Mouse (Mus musculus) embryonic facial prominence, embryonic 15.5 days (tissue): Measurements from ENCODE around the gene Olfr177. TPM values are rescaled to one million over a fixed set of nuclear protein-coding genes. Genes with fewer than 3 reads are reported as not detected.

Experiments used
- ATAC-seq: fragments of 200-750 bp; cut with Nextera tagmentation; 2 replicates; pipeline ENCODE4 v1.8.0; 2017; ENCODE audit warnings: low read depth, moderate TSS enrichment; ENCODE audit not compliant: insufficient number of reproducible peaks, low FRiP score, low TSS enrichment
- H3K27ac ChIP-seq: fragments of 300-500 bp; sonication (generic); replicated peaks from 2 replicates; pipeline ENCODE4 v1.5.1; 2015; ENCODE audit warnings: mild to moderate bottlenecking, inconsistent platforms
- H3K27me3 ChIP-seq: fragments of 300-500 bp; sonication (generic); 2 replicates; pipeline ENCODE4 v1.6.1; 2015; ENCODE audit warnings: inconsistent platforms
- H3K36me3 ChIP-seq: fragments of 300-500 bp; sonication (generic); 2 replicates; pipeline ENCODE4 v1.6.1; 2015; ENCODE audit warnings: mild to moderate bottlenecking, inconsistent platforms
- H3K4me1 ChIP-seq: fragments of 300-500 bp; sonication (generic); 2 replicates; pipeline ENCODE4 v1.6.1; 2015; ENCODE audit warnings: inconsistent platforms
- H3K4me2 ChIP-seq: fragments of 300-500 bp; sonication (generic); replicated peaks from 2 replicates; pipeline ENCODE4 v1.6.1; 2015; ENCODE audit warnings: mild to moderate bottlenecking, inconsistent platforms
- H3K4me3 ChIP-seq: fragments of 300-500 bp; sonication (generic); replicated peaks from 2 replicates; pipeline ENCODE4 v1.5.1; 2015; ENCODE audit warnings: mild to moderate bottlenecking, inconsistent platforms
- H3K9ac ChIP-seq: fragments of 300-500 bp; sonication (generic); 2 replicates; pipeline ENCODE4 v1.6.1; 2015; ENCODE audit warnings: inconsistent platforms
- H3K9me3 ChIP-seq: fragments of 300-500 bp; sonication (generic); replicated peaks from 2 replicates; pipeline ENCODE4 v1.6.1; 2016; ENCODE audit warnings: inconsistent platforms
- WGBS: fragments of 180-500 bp; shearing (Covaris S2); methylation state at CpG from one replicate; pipeline ENCODE4 v1.1.7; 2015; 5-methylcytosine and 5-hydroxymethylcytosine counted together
- polyA plus RNA-seq: library from polyadenylated mRNA; unstranded; fragments of >200 nt; fragmentation: Nextera tagmentation; extraction: Ambion mirVana; gene quantifications from 2 replicates; pipeline ENCODE4 v1.2.1, GENCODE M21; 2015

Olfr177 gene
- not detected in 2 replicates for polyA plus RNA-seq

GRCm38 (mm10) chr16:58874668-58875067 lies at the start of gene Olfr177:
Gene Olfr177 (minus strand): TSS chr16:58874768.
- Histone ChIP-seq H3K9ac (no peak within 1 kb of the TSS), H3K4me2 (no peak within 1 kb of the TSS), H3K36me3 (no peaks in the 10 kb centered on the region), H3K4me3 (no peak within 1 kb of the TSS), H3K9me3 (no peaks in the 10 kb centered on the region), H3K4me1 (no peaks in the 10 kb centered on the region), H3K27ac (no peak within 1 kb of the TSS), H3K27me3 (no peaks in the 10 kb centered on the region)
- 44% methylated on average over 1 of the region's 1 CpGs for WGBS
- ATAC-seq: no peak

GRCm38 (mm10) chr16:58891963-58892362 lies 17.4 kb upstream of the Olfr177 start, which contains the start of gene Olfr178:
Gene Olfr178 (minus strand): TSS chr16:58892063.
- no peak for ATAC-seq
- no peaks in the 10 kb centered on the region for H3K36me3 ChIP-seq
- H3K4me2 ChIP-seq: no peak within 1 kb of the TSS
- H3K27ac ChIP-seq: no peak within 1 kb of the TSS
- H3K9ac ChIP-seq: no peak within 1 kb of the TSS
- no peak within 1 kb of the TSS for H3K4me3 ChIP-seq
- 85% methylated on average over 3 of the region's 3 CpGs for WGBS
- no peaks in the 10 kb centered on the region for H3K9me3 ChIP-seq
- no peaks in the 10 kb centered on the region for H3K4me1 ChIP-seq
- H3K27me3 ChIP-seq: no peaks in the 10 kb centered on the region

- ATAC-seq: no peak
- 89% methylated on average over 2 of the region's 2 CpGs for WGBS
Observed at GRCm38 (mm10) chr16:58884416-58884815, 9.8 kb upstream of the Olfr177 start.

GRCm38 (mm10) chr16:58861479-58861878 lies 13.1 kb downstream of the Olfr177 start:
- H3K9me3 ChIP-seq: no peaks in the 10 kb centered on the region
- H3K27me3 ChIP-seq: no peaks in the 10 kb centered on the region
- ATAC-seq: no peak
- no peak overlapping the region for H3K9ac ChIP-seq
- H3K27ac ChIP-seq: no peak overlapping the region
- no peak overlapping the region for H3K4me2 ChIP-seq
- H3K36me3 ChIP-seq: no peaks in the 10 kb centered on the region
- 72% methylated on average over 1 of the region's 1 CpGs for whole genome bisulfite sequencing
- no peaks in the 10 kb centered on the region for H3K4me1 ChIP-seq
- H3K4me3 ChIP-seq: no peak overlapping the region

More at GRCm38 (mm10) chr16:58884416-58884815, 9.8 kb upstream of the Olfr177 start:
- no peak overlapping the region for H3K27ac ChIP-seq
- H3K4me1 ChIP-seq: no peaks in the 10 kb centered on the region
- H3K9ac ChIP-seq: no peak overlapping the region
- H3K36me3 ChIP-seq: no peaks in the 10 kb centered on the region
- no peak overlapping the region for H3K4me3 ChIP-seq
- H3K9me3 ChIP-seq: no peaks in the 10 kb centered on the region
- no peak overlapping the region for H3K4me2 ChIP-seq
- H3K27me3 ChIP-seq: no peaks in the 10 kb centered on the region

GRCm38 (mm10) chr16:58860032-58860737 lies 14.4 kb downstream of the Olfr177 start:
- ATAC-seq: no peak
- Histone ChIP-seq H3K27me3 (no peaks in the 10 kb centered on the region), H3K4me2 (no peak overlapping the region), H3K9me3 (no peaks in the 10 kb centered on the region), H3K9ac (no peak overlapping the region), H3K27ac (no peak overlapping the region), H3K36me3 (no peaks in the 10 kb centered on the region), H3K4me3 (no peak overlapping the region), H3K4me1 (no peaks in the 10 kb centered on the region)
- WGBS: 84% methylated on average over 2 of the region's 2 CpGs

- no peaks in the 10 kb centered on the region for H3K36me3 ChIP-seq
- no peaks in the 10 kb centered on the region for H3K4me1 ChIP-seq
- no peaks in the 10 kb centered on the region for H3K27me3 ChIP-seq
- no peak within 1 kb of the TSS for H3K4me2 ChIP-seq
- H3K9me3 ChIP-seq: no peaks in the 10 kb centered on the region
- no peak within 1 kb of the TSS for H3K4me3 ChIP-seq
- H3K9ac ChIP-seq: no peak within 1 kb of the TSS
- no peak within 1 kb of the TSS for H3K27ac ChIP-seq
- WGBS: 83% methylated on average over 1 of the region's 1 CpGs
- no peak for ATAC-seq
Observed at GRCm38 (mm10) chr16:58826732-58827319, 47.7 kb downstream of the Olfr177 start, which contains the start of gene Olfr175-ps1. Gene Olfr175-ps1 (minus strand): TSS chr16:58826782.

Other genes starting within 250 kb of the Olfr177 start
- not detected in 2 replicates for gene E330017A01Rik, start 236.0 kb downstream of the Olfr177 start, polyA plus RNA-seq
- 27.1 and 28.9 TPM in 2 replicates for gene Cpox, start 204.5 kb downstream of the Olfr177 start, polyA plus RNA-seq
- 0.19 TPM in 1 of 2 replicates, not detected in the other for gene Gpr15, start 155.7 kb downstream of the Olfr177 start, polyA plus RNA-seq
- 128 and 131 TPM in 2 replicates for gene Cldnd1, start 146.9 kb downstream of the Olfr177 start, polyA plus RNA-seq
- gene Olfr172, start 111.6 kb downstream of the Olfr177 start, polyA plus RNA-seq: not detected in 2 replicates
- 0.13 TPM in 1 of 2 replicates, not detected in the other for gene Olfr173, start 74.5 kb downstream of the Olfr177 start, polyA plus RNA-seq
- not detected in 2 replicates for gene Olfr175-ps1, start 48.0 kb downstream of the Olfr177 start, polyA plus RNA-seq
- gene Olfr178, start 17.3 kb upstream of the Olfr177 start, polyA plus RNA-seq: not detected in 2 replicates
- not detected in 2 replicates for gene Olfr181, start 54.0 kb upstream of the Olfr177 start, polyA plus RNA-seq
- gene Olfr180, start 54.6 kb upstream of the Olfr177 start, polyA plus RNA-seq: not detected in 2 replicates
- gene Olfr183, start 120.6 kb upstream of the Olfr177 start, polyA plus RNA-seq: not detected in 2 replicates
- 0.16 TPM in 1 of 2 replicates, not detected in the other for gene Olfr186, start 155.5 kb upstream of the Olfr177 start, polyA plus RNA-seq
- not detected in 2 replicates for gene Olfr187, start 165.0 kb upstream of the Olfr177 start, polyA plus RNA-seq
- gene Olfr190, start 203.2 kb upstream of the Olfr177 start, polyA plus RNA-seq: not detected in 2 replicates
- not detected in 2 replicates for gene Olfr191, start 215.1 kb upstream of the Olfr177 start, polyA plus RNA-seq
- not detected in 2 replicates for gene Olfr193, start 237.1 kb upstream of the Olfr177 start, polyA plus RNA-seq
- gene Olfr194, start 246.3 kb upstream of the Olfr177 start, polyA plus RNA-seq: not detected in 2 replicates